ENCODE assay signal across 10 mouse cellular contexts in the genomic region with DNA sequence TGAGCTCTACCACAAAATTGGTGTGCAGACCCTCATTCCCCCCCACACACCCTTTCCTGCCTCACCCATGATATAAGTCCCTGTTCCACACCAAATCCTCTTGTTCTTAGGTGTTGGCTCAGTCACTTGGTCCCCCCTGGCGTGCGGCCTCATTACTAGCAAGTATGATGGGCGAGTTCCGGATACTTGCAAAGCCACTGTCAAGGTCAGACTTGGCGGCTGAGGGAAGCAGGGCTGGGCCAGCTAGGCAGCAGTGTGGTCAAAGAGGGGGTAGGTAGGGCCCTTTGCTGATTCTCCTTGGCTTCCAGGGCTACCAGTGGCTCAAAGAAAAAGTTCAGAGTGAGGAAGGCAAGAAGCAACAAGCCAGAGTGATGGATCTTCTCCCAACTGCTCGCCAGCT. TPM values are rescaled to one million over a fixed set of nuclear protein-coding genes. Genes with fewer than 3 reads are reported as not detected.
DNase-seq lines count a peak whose midpoint lies in the region; ATAC-seq and TF ChIP-seq lines count a peak whose summit lies in the region.
"Had no signal": no experiment of that assay in that cellular context is flagged by ENCODE, and none has a peak within 500 bp of the region (broad histone marks: within the 10 kb centered on the region; RNA-seq: fewer than 3 reads in every experiment).

No protein-coding gene starts in this region.

- H3K4me2 ChIP-seq in heart, embryonic 13.5 days: peak overlapping the region; percentile 78
- H3K4me2 ChIP-seq in limb, embryonic 11.5 days (ENCODE audit: low read depth, severe bottlenecking): peak overlapping the region; percentile 55; the same call in 1 of the 2 replicates

- peaks cover 37% of the 10 kb centered on the region for H3K27me3 ChIP-seq in heart, embryonic 13.5 days (replicated peaks)
- H3K27me3 ChIP-seq in embryonic facial prominence, embryonic 10.5 days (replicated peaks; ENCODE audit: low read depth, poor library complexity, severe bottlenecking): peaks cover 61% of the 10 kb centered on the region
- H3K27me3 ChIP-seq in limb, embryonic 11.5 days (ENCODE audit: control insufficient read depth, insufficient read depth, low read length): peaks cover 15% of the 10 kb centered on the region
- H3K27me3 ChIP-seq in thymus, adult 2 months (ENCODE audit: control insufficient read depth, insufficient read depth, low read length): no peaks in the 10 kb centered on the region

- H3K4me1 ChIP-seq in heart, embryonic 13.5 days: peaks cover 29% of the 10 kb centered on the region
- peaks cover 38% of the 10 kb centered on the region for H3K4me1 ChIP-seq in embryonic facial prominence, embryonic 10.5 days
- H3K4me1 ChIP-seq in limb, embryonic 11.5 days (ENCODE audit: control insufficient read depth, insufficient read depth, low read length): peaks cover 5% of the 10 kb centered on the region; the same call in 1 of the 2 replicates
- H3K4me1 ChIP-seq in thymus, adult 2 months (replicated peaks; ENCODE audit: control insufficient read depth, insufficient read depth, low read length): peaks cover 25% of the 10 kb centered on the region

- TF ChIP-seq CTCF in thymus, adult 2 months (IDR thresholded peaks at IDR 0.05; ENCODE audit: borderline replicate concordance, control insufficient read depth, extremely low read depth, insufficient read depth, low read length, poor library complexity): no peak

- DNase-seq in heart, postnatal 4 days: no peak
- DNase-seq in 416B (ENCODE audit: low read depth): peak; percentile 87
- no peak for DNase-seq in embryonic facial prominence, embryonic 10.5 days (ENCODE audit: low spot score)
- DNase-seq in limb, embryonic 11.5 days (ENCODE audit: low spot score): no peak
- no peak for DNase-seq in embryo, embryonic 10 days (ENCODE audit: low spot score)
- DNase-seq in ovary, postnatal 14 days (ENCODE audit: low spot score): no peak
- no peak for DNase-seq in thymus, adult 2 months
- DNase-seq: kidney, postnatal 10 days; thymus, postnatal 14 days had no signal

- ATAC-seq in heart, embryonic 13.5 days (ENCODE audit: extremely low read depth, insufficient number of reproducible peaks, low FRiP score, low TSS enrichment): no peak
- no peak for ATAC-seq in limb, embryonic 11.5 days (ENCODE audit: insufficient number of reproducible peaks, low FRiP score, low TSS enrichment, low read depth)

- no peak for TF ChIP-seq POLR2A in thymus, adult 2 months (IDR thresholded peaks at IDR 0.05; ENCODE audit: control insufficient read depth, extremely low read depth, insufficient read depth, low read length, poor library complexity)

- H3K9me3 ChIP-seq in heart, embryonic 13.5 days: no peaks in the 10 kb centered on the region
- H3K9me3 ChIP-seq in embryonic facial prominence, embryonic 10.5 days: no peaks in the 10 kb centered on the region
- H3K9me3 ChIP-seq in limb, embryonic 11.5 days (ENCODE audit: control insufficient read depth, low read length): no peaks in the 10 kb centered on the region

- WGBS in heart, embryonic 13.5 days: 94% methylated on average over 6 of the region's 6 CpGs
- whole genome bisulfite sequencing in embryonic facial prominence, embryonic 10.5 days: 91% methylated on average over 6 of the region's 6 CpGs
- WGBS in limb, embryonic 11.5 days: 91% methylated on average over 6 of the region's 6 CpGs
- 97% methylated on average over 6 of the region's 6 CpGs for WGBS in thymus, adult 2 months

- H3K36me3 ChIP-seq in heart, embryonic 13.5 days: no peaks in the 10 kb centered on the region
- no peaks in the 10 kb centered on the region for H3K36me3 ChIP-seq in embryonic facial prominence, embryonic 10.5 days (replicated peaks)
- no peaks in the 10 kb centered on the region for H3K36me3 ChIP-seq in limb, embryonic 11.5 days (ENCODE audit: control insufficient read depth, insufficient read depth, low read length)
- H3K36me3 ChIP-seq in thymus, adult 2 months (ENCODE audit: control insufficient read depth, insufficient read depth, low read length): no peaks in the 10 kb centered on the region

- peak overlapping the region; percentile 83 for H3K9ac ChIP-seq in heart, embryonic 13.5 days
- H3K9ac ChIP-seq in limb, embryonic 11.5 days (ENCODE audit: low read length): no peak overlapping the region

- H3K4me3 ChIP-seq in heart, embryonic 13.5 days: peak overlapping the region; percentile 62
- H3K4me3 ChIP-seq in embryonic facial prominence, embryonic 10.5 days: peak overlapping the region; percentile 67
- no peak overlapping the region for H3K4me3 ChIP-seq in limb, embryonic 11.5 days (ENCODE audit: low read depth, low read length)
- no peak overlapping the region for H3K4me3 ChIP-seq in thymus, adult 2 months (ENCODE audit: control insufficient read depth, insufficient read depth, low read length)

- H3K27ac ChIP-seq in heart, embryonic 13.5 days (replicated peaks): no peak overlapping the region
- H3K27ac ChIP-seq in embryonic facial prominence, embryonic 10.5 days (replicated peaks): no peak overlapping the region; the same call in 1 of the 2 replicates
- no peak overlapping the region for H3K27ac ChIP-seq in limb, embryonic 11.5 days (replicated peaks; ENCODE audit: low read depth, low read length)
- H3K27ac ChIP-seq in thymus, adult 2 months (ENCODE audit: control insufficient read depth, insufficient read depth, low read length): no peak overlapping the region

RNA-seq across cellular contexts. Expression of a gene that starts 5.1 kb away (rescaled TPM):
- 0.48 and 0.85 TPM in 2 replicates for polyA plus RNA-seq in heart, embryonic 13.5 days (2015; fragmentation: Nextera tagmentation; extraction: Ambion mirVana)
- 1 to 10 TPM; 1.5 to 2.1 TPM for total RNA-seq in heart, postnatal 4 days (2021)
- polyA plus RNA-seq in embryonic facial prominence, embryonic 10.5 days (2016; fragmentation: Nextera tagmentation; extraction: Ambion mirVana): 0.75 and 1.1 TPM in 2 replicates
- 2.2 TPM in 2 replicates for polyA plus RNA-seq in limb, embryonic 11.5 days (2014; fragmentation: Nextera tagmentation; extraction: Ambion mirVana)
- 2.9 and 3.5 TPM in 2 replicates for polyA plus RNA-seq in thymus, adult 2 months (2012; rRNA removed)

RNA-seq across cellular contexts. Expression of a gene that starts 7.4 kb away (rescaled TPM):
- polyA plus RNA-seq in heart, embryonic 13.5 days (2015; fragmentation: Nextera tagmentation; extraction: Ambion mirVana): 173 and 201 TPM in 2 replicates
- 10 to 100 TPM; 81.6 to 86.4 TPM for total RNA-seq in heart, postnatal 4 days (2021)
- 152 and 159 TPM in 2 replicates for polyA plus RNA-seq in embryonic facial prominence, embryonic 10.5 days (2016; fragmentation: Nextera tagmentation; extraction: Ambion mirVana)
- 149 and 161 TPM in 2 replicates for polyA plus RNA-seq in limb, embryonic 11.5 days (2014; fragmentation: Nextera tagmentation; extraction: Ambion mirVana)
- 50.6 and 62.5 TPM in 2 replicates for polyA plus RNA-seq in thymus, adult 2 months (2012; rRNA removed)

RNA-seq across cellular contexts. Expression of a gene that starts 7.6 kb away (rescaled TPM):
- 13.7 and 15.3 TPM in 2 replicates for polyA plus RNA-seq in heart, embryonic 13.5 days (2015; fragmentation: Nextera tagmentation; extraction: Ambion mirVana)
- 10 to 100 TPM; 14.8 to 17.9 TPM for total RNA-seq in heart, postnatal 4 days (2021)
- 34.1 and 37.3 TPM in 2 replicates for polyA plus RNA-seq in embryonic facial prominence, embryonic 10.5 days (2016; fragmentation: Nextera tagmentation; extraction: Ambion mirVana)
- polyA plus RNA-seq in limb, embryonic 11.5 days (2014; fragmentation: Nextera tagmentation; extraction: Ambion mirVana): 23.4 and 24.5 TPM in 2 replicates
- polyA plus RNA-seq in thymus, adult 2 months (2012; rRNA removed): 41.5 and 43.8 TPM in 2 replicates

RNA-seq across cellular contexts. Expression of a gene that starts 9.1 kb away (rescaled TPM):
- polyA plus RNA-seq in heart, embryonic 13.5 days (2015; fragmentation: Nextera tagmentation; extraction: Ambion mirVana): 6.2 and 8.3 TPM in 2 replicates
- total RNA-seq in heart, postnatal 4 days (2021): 1 to 10 TPM; 2.4 to 3.1 TPM
- polyA plus RNA-seq in embryonic facial prominence, embryonic 10.5 days (2016; fragmentation: Nextera tagmentation; extraction: Ambion mirVana): 18.7 and 18.8 TPM in 2 replicates
- 25.0 and 28.5 TPM in 2 replicates for polyA plus RNA-seq in limb, embryonic 11.5 days (2014; fragmentation: Nextera tagmentation; extraction: Ambion mirVana)
- polyA plus RNA-seq in thymus, adult 2 months (2012; rRNA removed): 3.3 and 4.1 TPM in 2 replicates

RNA-seq across cellular contexts. Expression of a gene that starts 38.1 kb away (rescaled TPM):
- 18.0 and 18.8 TPM in 2 replicates for polyA plus RNA-seq in heart, embryonic 13.5 days (2015; fragmentation: Nextera tagmentation; extraction: Ambion mirVana)
- 10 to 100 TPM; 75.3 to 76.7 TPM for total RNA-seq in heart, postnatal 4 days (2021)
- 46.2 and 55.9 TPM in 2 replicates for polyA plus RNA-seq in embryonic facial prominence, embryonic 10.5 days (2016; fragmentation: Nextera tagmentation; extraction: Ambion mirVana)
- 58.6 and 68.0 TPM in 2 replicates for polyA plus RNA-seq in limb, embryonic 11.5 days (2014; fragmentation: Nextera tagmentation; extraction: Ambion mirVana)
- polyA plus RNA-seq in thymus, adult 2 months (2012; rRNA removed): 278 and 280 TPM in 2 replicates

Comparison
In these comparisons a context has a peak if more than half of its experiments do, and no peak if none do; other contexts are left out.
1. H3K4me3 ChIP-seq: peak in heart, embryonic 13.5 days (single experiment) and embryonic facial prominence, embryonic 10.5 days (single experiment); none in limb, embryonic 11.5 days (single experiment) and thymus, adult 2 months (single experiment).